Mouse (Mus musculus): ENCODE data around the gene Hormad1.
A peak's percentile ranks its signal among the peaks of the same experiment; 100 is the strongest.
"Not testable (repeated sequence)": the region's sequence is repeated elsewhere in the genome, so short reads cannot be mapped to it uniquely, and the experiment has no call there.

Hormad1 gene

DNA sequence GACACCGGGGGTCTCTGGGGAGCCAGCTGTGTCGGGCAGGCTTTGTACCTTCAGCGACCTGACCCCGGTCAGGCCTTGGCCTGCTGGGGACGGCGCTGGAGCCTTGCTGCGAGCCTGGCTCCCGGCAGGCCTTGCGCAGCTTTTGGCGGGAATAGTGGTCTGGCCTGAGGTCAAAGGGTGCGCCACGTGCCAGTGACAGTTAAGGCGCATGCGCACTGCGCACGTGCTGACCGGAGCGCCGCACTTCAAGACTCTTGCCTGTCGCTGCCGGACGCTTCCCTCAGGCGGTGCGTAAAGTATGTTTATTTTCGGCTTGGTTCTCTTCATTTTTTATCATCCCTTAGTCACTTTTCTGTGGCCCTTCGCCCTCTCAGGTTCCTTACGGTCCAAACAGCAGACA, at the start of gene Hormad1:
Gene Hormad1, plus strand, starts transcription at position 241 of the 400 bp plus-strand sequence.
- DNase-seq (ENCODE audit: low read depth, low spot score), result no peak

GRCm38 (mm10) chr3:95511611-95512180, 47.8 kb upstream of the Hormad1 start:
- no peak for DNase-seq (ENCODE audit: low read depth, low spot score)

DNA sequence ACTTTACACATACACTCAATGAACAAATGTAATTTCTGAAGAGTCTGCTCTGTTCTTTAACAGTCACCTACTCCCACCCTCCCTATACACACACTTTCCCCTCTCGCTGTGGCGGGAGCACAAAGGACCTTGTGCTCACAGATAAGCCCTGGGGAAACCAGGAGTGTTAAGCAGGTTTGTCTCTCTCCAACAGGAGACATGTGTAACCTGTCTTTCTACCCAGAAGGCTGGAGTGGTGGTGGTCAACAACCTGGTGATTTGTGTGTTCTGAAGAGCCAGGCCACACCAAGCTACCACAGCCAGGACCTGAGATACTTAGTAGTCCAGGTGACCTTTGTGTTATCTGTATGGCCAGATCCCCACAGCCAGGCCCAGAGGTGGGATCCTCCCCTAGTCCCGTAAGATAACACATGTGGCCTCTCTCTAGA, 42.8 kb upstream of the Hormad1 start:
- DNase-seq (ENCODE audit: low read depth, low spot score), result no peak

DNA sequence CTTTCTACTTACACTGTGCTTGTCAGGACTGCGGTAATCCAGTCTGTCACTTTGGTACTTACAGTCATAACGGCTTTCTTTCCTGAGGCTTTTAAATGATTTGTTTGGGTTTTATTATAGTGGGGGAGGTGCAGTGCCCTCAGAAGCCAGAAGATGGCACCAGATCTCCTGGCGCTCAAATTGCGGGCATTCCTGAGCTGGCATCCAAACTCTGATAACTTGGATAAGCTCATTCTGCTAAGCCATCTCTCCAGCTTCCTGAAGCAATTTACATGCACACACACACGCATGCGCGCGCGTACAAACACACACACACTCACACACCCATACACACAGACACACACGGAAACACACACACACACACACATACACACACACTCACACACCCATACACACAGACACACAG, 42.0 kb upstream of the Hormad1 start:
- DNase-seq (ENCODE audit: low read depth, low spot score), result peak; percentile 80

- no peak for DNase-seq (ENCODE audit: low read depth, low spot score)
Measured at GRCm38 (mm10) chr3:95518891-95519290, 40.6 kb upstream of the Hormad1 start.

GRCm38 (mm10) chr3:95519315-95519714, 40.2 kb upstream of the Hormad1 start:
- no peak for DNase-seq (ENCODE audit: low read depth, low spot score)

DNA sequence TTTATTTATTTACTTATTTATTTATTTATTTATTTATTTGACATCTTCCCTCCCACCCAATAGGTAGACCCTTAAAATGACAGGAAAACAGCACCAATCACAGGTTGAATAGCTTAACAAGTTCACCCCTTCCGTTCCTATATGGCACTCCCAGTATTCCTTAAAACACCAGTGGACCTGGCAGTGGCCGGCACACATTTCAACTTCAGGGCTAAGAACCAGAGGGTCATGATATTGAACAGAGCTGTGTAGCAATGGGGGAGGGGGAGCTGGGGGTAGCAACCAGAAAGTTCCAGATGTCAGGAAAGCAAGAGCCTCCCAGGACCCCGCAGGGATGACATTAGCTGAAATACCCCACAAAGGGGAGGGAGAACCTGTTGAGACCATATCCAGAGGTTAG, 39.4 kb upstream of the Hormad1 start:
- no peak for DNase-seq (ENCODE audit: low read depth, low spot score)

DNA sequence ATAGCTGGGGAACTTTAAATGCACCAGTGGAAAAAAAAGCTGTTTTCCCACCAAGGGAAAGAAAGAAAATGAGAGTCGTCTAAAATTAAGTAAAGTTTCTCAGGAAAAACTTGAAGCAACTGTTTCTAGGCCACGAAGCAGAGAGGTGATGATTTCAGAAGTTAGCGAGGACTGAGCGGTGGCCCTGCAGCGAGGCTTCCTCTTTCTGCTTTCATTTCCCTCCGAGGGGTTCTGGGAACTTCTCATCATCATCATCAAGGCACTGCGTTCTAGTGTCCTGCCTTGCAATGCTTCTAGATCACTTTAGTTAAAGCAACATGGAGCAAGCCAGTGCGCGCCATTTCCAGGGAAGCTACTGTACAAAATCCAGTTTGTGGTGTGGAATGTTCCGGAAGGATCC, 38.3 kb upstream of the Hormad1 start:
- DNase-seq (ENCODE audit: low read depth, low spot score), result no peak

GRCm38 (mm10) chr3:95523662-95524061, 35.8 kb upstream of the Hormad1 start:
- DNase-seq (ENCODE audit: low read depth, low spot score), result no peak

DNA sequence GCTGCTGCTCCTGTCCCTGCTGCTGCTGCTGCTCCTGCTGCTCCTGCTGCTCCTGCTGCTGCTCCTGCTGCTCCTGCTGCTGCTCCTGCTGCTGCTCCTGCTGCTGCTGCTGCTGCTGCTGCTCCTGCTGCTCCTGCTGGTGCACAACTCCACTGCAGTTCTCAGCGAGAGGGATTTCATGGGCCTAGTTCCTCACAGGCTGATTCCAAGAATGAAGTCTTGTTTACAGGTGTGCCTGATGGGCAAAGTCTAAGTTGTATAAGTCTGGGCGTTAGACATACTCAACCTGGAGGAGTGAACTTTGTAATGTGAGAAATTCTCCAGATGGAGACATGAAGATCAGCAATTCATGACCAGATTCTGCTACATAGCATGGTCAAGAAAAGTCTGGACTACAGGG, 34.8 kb upstream of the Hormad1 start:
- DNase-seq (ENCODE audit: low read depth, low spot score), result no peak

DNA sequence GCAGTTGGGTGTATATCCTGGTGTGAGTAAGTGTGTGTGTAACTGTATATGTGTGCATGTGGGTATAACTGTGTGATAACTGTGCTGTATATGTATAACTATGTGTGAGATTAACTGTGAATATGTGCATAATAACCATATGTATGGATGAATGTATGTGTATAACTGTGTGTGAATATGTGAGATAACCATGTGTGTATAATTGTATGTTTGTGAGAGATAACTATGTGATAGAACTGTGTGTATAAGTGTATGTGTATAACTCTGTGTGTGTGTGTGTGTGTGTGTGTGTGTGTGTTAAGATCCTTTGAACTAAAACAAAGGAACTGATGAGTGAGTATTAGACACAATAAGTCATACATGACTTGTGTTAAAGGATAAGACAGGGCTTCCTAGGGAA, 33.4 kb upstream of the Hormad1 start:
- DNase-seq (ENCODE audit: low read depth, low spot score), result no peak

GRCm38 (mm10) chr3:95526622-95527211, 32.8 kb upstream of the Hormad1 start, which contains the start of gene Ctss:
Gene Ctss (plus strand): TSS chr3:95526786.
- DNase-seq (ENCODE audit: low read depth, low spot score), result no peak

- DNase-seq (ENCODE audit: low read depth, low spot score), result no peak
Measured at GRCm38 (mm10) chr3:95529814-95530213, 29.7 kb upstream of the Hormad1 start.

DNA sequence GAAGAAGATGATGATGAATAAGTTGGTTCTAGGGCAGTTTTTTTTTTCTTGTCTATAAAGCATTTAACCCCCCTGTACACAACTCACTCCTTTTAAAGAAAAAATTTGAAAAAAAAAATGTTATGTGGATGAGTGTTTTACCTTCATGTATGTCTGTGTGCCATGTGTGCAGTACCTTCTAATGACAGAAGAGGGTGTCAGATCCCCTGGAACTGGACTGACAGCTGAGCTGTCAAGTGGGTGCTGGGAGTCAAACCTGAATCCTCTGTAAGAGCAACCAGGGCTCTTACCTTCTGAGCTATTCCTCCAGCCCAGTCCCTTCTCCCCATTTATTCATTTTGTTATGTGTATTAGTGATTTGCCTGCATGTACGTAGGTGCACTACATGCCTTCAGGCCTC, 28.5 kb upstream of the Hormad1 start:
- DNase-seq (ENCODE audit: low read depth, low spot score), result no peak

GRCm38 (mm10) chr3:95533364-95533763, 26.1 kb upstream of the Hormad1 start:
- no peak for DNase-seq (ENCODE audit: low read depth, low spot score)

DNA sequence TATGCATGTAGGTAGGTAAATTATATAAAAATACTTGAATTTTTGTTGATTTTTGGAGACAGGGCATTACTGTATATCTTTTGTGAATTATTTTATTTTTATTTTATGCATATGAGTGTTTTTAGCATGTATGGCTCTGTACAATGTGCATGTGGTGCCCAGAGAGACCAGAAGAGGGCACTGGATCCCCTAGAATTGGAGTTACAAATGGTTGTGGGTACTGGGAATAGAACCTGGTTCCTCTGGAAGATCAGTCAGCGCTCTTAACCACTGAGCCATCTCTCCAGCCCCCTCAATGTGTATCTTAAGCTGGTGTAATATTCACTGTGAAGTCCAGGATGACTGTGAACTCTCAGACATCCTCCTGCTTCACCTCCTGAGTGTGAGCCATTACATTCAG, 24.6 kb upstream of the Hormad1 start:
- DNase-seq (ENCODE audit: low read depth, low spot score), result no peak

DNA sequence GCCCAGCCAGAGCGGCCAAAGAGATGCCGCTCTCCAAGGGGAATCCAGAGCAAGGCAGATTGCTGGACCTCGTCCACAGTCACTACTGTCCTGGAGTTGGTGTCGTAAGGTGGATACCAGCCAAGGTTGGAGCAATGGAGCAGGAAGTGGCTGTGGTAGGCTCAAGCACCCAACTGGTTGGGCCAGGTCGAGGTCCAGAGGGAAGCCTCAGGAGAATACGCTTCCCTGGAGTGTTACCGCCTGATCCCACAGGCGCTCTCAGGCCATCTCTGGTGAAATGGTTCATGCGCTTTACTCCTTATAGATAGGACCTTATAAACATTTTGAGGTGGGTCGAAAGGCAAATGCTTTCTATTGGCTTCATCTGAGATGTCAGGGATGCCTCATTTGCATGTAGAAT, 20.5 kb upstream of the Hormad1 start:
- no peak for DNase-seq (ENCODE audit: low read depth, low spot score)

- DNase-seq (ENCODE audit: low read depth, low spot score), result no peak
Measured at GRCm38 (mm10) chr3:95539837-95540236, 19.6 kb upstream of the Hormad1 start.

GRCm38 (mm10) chr3:95541186-95541585, 18.3 kb upstream of the Hormad1 start:
- not testable (repeated sequence) for DNase-seq (ENCODE audit: low read depth, low spot score)

DNA sequence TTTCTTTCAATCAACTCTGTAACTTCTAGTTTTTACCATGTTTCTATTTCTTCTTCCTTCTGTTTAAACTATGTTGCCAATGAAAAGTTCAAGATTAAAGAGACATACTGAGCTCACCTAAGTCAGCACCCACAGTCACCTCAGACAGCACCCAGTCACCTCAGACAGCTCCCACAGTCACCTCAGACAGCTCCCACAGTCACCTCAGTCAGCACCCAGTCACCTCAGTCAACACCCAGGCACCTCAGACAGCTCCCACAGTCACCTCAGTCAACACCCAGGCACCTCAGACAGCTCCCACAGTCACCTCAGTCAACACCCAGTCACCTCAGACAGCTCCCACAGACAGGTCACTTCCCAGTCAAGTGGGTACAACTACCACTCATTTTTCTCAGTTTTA, 17.3 kb upstream of the Hormad1 start:
- no peak for DNase-seq (ENCODE audit: low read depth, low spot score)

- DNase-seq (ENCODE audit: low read depth, low spot score), result no peak
Measured at GRCm38 (mm10) chr3:95542981-95543380, 16.5 kb upstream of the Hormad1 start.

GRCm38 (mm10) chr3:95550176-95550575, 9.3 kb upstream of the Hormad1 start:
- DNase-seq (ENCODE audit: low read depth, low spot score), result no peak

DNA sequence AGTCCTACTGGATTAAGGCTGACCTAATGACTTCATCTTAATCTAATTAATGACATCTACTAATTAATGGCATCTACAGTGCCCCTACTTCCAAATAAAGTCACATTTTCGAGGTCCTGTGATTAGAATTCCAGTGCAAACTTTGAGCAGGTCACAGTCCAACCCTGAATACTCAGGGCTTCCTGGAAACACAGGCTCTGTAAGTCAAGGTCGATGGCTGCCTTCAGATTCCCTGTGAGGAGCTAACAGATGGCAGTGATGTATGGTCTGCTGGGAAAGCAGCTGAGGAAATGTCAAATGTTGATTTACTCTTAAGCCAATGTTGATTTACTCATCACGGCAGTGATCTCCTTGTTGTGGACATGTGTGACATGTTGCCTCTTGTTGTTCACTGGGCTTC, 5.5 kb upstream of the Hormad1 start:
- no peak for DNase-seq (ENCODE audit: low read depth, low spot score)

DNA sequence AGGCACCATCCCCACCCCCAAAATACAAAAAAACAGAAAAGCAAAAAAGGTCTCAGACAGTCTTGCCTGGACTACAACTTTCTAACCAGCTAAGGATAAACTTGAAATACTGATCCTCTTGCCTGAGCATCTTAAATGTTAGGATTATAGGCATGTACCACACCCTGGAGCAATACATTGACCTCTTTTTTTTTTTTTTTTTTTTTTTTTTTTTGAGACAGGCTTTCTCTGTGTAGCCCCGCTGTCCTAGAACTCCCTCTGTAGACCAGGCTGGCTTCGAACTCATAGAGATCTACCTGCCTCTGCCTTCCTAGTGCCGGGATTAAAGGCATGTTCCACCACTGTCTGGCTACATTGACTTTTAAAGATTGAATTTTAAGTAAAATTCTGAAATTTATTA, 1.3 kb downstream of the Hormad1 start:
- no peak for DNase-seq (ENCODE audit: low read depth, low spot score)

Data from forelimb bud, embryonic 11.5 days (tissue).